Mouse (Mus musculus) ovary, postnatal 10 days (tissue): ENCODE data around the gene Ap4s1.

ENCODE experiments used
- DNase-seq: peaks from one replicate; pipeline ENCODE4 v3.0.0; 2022; ENCODE audit warnings: low spot score

Ap4s1 gene

GRCm38 (mm10) chr12:51784842-51785241 lies 94.0 kb downstream of the Ap4s1 start:
- DNase-seq = no peak
